Mouse (Mus musculus) testis, postnatal 14 days (tissue): ENCODE results near the gene Zc3h12d.
A peak's percentile ranks its signal among the peaks of the same experiment; 100 is the strongest.

Experiments used
- DNase-seq: peaks from one replicate; pipeline ENCODE4 v3.0.0; 2021; ENCODE audit warnings: low spot score

Zc3h12d gene

DNA sequence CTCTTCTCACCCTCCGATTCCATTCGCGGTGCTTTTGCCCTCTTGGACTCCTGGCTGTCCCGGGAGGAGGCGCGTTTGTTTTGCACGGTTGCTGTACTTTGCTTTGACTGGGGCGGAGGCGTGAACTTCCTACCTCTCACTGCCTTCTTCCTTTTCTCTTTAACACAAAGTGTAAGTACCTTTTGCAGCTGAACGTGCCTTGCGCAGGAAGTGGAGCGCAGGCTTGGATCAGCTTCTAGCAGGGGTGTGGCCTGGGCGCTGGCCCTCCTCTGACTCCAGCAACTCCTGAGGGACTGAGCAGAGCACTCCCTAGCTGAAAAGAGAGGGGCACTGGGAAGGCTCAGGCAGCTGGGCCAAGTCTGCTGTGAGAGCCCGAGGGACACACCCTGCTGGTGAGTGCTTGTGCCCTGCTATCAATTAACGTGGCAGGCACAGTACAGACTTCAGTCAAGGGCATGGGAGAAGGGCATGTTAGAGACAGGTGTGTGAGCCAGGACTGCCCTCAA, at the start of gene Zc3h12d:
Gene Zc3h12d, plus strand, starts transcription at position 300 of the 506 bp plus-strand sequence.
- DNase-seq: no peak

DNA sequence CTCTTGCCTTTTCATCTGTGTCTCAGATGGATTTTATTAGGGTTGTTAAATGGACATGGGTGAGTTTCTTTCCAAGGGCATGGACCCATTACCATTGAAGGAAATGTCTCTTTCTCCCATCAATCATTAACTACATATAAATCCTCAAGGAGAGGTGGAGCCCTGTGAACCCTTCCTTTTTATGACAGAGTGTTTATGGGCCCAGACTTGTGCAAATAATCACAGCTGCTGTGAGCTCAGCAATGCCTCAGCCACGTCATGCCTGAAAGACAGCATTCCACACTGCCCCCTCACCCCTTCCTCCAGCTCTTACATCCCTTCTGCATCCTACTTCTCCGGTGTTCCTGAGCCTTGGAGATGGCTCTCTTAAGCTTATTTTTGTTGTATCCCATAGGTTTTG, 45.0 kb upstream of the Zc3h12d start:
- DNase-seq: no peak

DNA sequence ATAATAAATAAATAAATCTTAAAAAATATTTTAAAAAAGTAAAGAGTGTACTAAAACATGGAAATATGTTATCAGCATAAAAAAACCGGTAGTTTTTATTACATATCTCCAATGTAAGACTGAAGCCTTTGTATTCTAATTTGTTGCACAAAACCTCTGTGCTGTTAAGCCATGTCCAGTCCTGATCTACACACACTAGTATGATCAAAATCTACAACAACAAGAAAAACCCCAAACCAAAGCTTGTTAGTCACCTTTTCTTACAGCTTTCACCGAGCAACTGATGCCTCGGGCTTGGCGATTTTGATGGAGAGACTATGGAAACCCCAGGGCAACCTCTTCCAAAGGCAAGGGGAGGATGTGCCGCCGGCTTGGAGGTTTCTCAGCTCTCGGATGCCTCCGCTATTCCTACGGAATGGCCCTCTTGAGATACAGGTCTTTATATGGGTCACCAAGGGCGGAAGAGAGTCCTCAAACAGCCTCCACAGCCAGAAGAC, 40.0 kb upstream of the Zc3h12d start:
- DNase-seq: no peak

DNA sequence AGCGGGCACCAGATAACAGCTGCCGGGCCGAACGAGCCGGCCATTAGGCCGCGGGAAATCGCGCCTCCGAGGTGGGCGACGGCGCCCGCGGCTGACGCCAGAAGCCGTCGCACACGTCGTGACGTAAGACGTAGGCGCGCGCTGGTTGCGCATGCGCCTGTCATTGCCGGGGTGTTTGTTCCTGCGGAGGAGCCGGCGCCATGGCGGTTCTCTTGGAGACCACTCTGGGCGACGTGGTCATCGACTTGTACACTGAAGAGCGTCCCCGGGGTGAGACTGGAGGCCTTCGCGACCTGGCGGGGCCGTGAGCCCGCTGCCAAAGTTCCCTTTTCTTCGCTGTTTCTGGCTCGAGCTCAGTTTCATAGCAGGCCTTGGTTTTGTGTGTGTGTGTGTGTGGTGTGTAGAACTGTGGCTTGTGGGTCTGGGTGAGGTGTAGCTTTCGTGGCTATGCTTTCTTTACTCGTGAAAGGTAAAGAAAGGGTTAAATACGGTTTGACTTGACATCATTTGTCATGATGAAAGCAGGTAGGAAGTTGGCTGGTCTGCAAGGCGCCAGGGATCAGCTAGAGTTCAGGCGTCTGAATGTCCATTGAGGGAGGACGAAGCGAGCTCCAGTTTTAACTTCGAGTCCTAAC, 39.4 kb upstream of the Zc3h12d start, which contains the start of the genes Ginm1 and Ppil4:
Gene Ginm1, minus strand, starts transcription at position 74 of the 635 bp plus-strand sequence.
Gene Ppil4, plus strand, starts transcription at position 141 of the 635 bp plus-strand sequence.
- DNase-seq: peak; percentile 91

DNA sequence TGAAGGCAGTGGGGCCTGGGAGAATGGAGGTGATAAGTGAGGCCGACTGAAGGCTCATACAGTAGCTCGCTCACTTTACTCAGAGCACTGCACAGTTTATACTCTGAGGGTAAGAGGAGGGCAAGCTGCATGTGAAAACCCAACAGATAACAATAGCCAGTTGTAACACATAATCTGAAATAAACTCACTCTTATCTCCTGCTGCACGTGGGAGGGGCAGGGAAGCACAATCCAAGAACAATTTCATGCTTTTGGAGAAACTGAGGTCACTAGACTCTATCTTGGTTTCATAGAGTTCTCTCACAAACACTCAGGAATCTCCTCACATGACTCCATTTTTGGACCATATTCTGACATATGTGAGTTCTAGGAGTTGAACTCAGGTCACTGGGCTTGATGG, 31.0 kb upstream of the Zc3h12d start:
- no peak for DNase-seq

DNA sequence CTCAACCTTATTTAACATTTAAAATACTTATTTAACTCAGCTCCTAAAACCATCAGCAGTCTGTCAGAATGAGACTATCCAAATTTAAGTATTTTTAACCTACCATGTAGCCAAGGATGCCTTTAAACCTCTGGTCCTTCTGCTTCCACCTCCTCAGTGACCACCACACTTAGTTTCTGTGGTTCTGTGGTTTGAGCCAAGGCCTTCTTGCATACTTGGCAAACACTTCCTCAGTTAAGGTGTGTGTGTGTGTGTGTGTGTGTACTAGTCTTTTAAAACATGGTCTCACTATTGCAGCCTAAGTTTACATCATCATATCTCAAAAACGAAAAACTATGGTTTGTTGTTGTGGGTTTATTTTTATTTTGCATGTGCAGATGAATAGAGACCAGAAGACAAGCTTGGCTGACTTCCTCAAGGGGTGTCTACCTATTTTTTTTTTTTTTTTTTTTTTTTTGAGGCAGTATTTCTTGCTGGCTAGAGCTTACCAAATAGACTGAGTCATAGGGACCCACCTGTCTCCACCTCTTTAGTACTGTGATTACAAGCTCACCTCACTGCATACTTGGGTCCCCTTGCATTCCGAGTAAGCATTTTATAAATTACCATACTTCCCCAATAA, 29.6 kb upstream of the Zc3h12d start:
- DNase-seq: no peak

DNA sequence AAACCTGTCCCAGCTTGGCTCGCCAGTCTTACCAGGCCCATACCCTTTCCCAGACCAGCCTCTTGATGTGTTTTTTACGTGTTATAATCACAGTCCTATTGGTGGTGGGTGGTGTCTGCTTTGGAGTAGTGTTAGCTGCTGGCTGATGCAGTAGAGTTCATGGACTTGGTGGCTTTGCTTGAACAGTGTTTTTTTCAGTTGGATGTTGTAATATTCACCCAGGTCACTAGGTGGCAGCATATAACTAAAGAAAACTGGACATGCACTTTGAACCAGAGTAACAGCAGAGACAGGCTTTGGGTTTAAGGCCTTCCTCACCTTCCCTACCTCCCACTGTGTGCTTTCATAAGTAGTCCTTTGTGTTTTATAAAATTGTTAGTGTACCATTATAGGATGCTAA, 22.3 kb upstream of the Zc3h12d start:
- no peak for DNase-seq

DNA sequence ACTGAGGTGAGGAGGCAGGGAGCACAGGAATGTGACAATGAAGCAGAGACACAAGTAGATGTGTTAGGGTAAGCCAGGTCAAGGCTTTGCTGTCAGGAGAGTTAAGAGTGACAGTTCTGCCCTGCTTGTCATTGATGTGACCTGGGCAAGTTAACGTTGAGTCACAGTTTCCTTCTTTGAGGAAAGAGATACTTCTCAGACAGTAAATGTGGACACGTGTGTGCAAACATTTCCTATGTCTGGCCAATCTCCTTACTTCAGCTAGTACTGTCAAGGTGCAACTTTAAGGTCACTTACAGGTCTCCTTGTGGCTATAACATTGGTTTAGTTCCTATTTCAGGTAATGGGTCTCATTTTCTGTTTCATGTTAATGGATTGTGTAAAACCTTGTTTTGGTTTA, 15.8 kb upstream of the Zc3h12d start:
- DNase-seq: no peak

DNA sequence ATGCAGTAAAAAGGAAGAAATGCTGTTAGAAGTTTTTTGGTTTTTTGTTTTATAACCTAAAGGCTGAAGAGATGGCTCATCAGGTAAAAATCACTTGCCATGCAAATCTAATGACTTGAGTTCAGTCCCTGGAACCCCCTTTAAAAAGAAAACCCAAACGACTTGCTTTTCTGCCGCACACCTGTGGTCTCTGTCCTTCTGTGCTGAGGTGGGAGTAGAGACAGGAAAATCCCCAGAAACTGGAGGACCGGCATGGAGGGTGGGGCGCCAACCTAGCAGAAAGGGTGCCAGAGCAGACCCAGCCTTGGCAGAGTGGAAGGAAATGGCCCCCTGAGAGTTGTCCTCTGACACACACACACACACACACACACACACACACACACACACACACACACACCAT, 13.6 kb upstream of the Zc3h12d start:
- DNase-seq: no peak

DNA sequence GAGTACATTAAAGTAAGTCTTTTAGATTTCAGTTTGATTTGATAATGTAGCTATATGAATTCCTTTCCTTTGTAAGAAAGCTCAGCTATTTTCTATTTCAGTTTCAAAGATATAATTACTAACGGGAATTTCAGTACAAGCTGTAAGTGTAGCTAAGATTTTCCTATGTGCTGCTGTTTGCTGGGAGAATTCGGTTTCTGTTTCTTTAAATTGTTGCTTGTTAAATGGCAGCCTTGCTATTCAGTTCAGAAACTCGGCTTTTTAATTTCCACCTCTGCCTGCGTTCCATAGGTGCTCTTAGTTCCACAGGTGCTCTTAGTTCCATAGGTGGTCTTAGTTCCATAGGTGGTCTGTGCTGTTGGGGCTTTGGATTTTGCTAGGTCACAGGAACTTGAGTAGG, 13.1 kb upstream of the Zc3h12d start:
- DNase-seq: no peak

DNA sequence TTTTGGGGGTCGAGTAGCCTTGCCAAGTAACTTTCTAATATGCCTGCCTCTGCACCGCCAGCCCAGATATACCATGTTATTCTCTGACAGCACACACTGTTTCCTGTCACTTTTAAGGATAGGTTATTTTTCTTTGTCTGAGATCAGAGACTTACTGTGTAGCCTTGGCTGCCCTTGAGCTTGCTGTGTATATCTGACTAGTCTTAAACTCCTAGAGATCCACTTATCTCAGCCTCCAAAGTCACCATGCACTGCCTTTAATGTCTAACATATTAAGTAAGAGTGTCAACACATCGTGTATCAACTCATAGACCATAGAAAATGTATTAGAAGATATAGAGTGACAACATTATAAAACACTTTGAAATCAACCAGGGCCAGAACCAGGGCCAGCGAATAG, 12.7 kb upstream of the Zc3h12d start:
- DNase-seq: no peak

DNA sequence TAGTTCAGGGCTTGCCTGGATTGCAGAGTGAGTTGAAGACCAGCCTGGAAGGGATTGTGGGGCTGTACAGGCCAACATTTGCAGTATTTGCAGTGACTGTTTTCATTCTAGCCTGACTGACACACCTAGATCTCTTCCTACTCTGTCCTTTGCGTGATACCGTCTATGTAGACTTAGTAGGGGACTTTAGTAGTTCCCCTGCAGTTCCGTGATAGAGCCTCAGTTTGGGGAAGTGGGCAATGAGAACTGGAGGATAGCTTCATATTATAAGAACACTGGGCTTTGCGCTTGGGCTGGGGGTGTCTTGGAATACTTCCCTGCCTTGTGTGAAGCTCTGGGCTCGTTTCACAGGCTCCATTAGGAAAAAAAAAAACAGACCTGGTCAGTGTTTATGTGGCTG, 12.1 kb upstream of the Zc3h12d start:
- no peak for DNase-seq

DNA sequence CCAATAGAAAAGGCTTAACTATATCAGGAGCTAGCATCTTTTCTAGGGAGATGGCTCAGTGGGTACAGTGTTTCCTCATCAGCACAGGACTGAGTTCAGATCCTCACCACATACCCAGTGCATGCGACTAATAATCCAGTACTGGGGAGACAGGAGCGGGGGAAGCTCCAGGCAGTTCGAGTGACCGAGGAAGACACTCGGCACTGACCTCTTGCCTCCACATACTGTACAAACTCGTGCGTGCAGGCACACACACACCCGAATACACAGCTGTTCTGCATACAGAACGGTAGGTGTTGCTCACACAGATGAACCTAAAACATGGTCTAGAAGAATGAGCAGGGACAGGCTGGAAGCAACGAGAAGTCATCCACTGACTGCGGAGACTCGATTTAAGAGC, 10.3 kb upstream of the Zc3h12d start:
- no peak for DNase-seq

DNA sequence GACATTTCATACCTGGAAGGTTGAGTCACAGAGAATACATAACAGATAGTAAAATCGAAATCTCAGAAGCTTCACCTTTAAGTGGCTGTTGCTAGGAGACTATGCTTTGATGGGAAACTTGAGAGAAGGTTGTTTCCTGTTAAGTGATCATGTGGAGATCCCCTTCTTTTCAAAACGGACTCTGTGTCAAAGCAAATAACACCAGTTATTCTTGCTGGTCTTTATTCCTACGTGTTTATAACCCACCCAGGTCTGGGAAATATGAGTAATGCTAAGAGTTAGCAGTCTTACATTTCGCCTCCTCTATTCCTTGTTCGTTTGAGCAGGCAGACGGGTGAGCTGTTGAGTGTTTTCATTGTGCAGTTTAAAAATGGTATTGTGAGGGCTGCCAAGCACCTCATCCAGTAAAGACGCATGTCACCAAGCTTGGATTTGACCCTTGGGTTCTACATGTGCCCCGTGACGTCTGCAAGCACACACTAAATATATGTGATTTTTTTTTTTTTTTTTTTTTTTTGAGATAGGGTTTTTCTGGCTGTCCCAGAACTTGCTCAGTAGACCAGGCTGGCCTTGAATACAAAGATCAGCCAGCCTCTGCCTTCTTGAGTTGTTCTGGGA, 7.5 kb upstream of the Zc3h12d start:
- DNase-seq: no peak

DNA sequence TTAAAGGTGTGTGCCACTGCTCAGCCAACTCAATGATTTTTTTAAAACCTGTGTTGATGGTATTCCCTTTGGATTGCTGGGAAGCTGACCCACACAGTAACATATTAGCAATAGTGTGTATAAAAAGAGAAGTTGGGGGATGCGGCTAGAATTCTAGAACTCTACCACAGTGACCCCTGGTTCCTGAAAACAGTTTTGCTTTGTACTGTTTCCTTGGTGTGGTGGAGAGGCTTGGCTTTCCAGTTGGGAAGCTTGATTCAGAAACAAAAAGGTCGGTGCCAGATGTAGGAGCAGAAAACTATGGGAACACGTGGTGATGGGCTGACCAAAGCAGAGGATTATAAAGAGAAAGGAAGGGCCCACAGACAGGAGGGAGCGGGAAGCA, 7.0 kb upstream of the Zc3h12d start:
- no peak for DNase-seq

DNA sequence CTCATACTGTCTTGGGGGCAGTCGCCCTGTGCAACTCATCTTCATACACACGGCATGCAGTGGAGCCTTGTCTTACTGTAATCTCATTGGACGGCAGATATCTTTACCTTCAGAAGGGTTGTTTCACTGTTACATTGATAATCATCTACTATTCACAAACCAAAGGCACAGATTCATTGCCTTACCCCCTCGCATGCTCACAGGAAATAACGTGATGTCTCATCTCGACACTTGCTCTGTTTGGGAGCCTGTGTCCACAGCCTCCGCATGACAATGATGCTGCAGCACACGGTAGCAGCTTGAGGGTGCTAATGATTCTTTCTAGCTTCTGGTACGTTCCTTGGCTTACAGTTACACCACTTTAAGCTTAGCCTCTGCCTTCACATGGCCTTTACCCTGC, 6.2 kb upstream of the Zc3h12d start:
- no peak for DNase-seq

DNA sequence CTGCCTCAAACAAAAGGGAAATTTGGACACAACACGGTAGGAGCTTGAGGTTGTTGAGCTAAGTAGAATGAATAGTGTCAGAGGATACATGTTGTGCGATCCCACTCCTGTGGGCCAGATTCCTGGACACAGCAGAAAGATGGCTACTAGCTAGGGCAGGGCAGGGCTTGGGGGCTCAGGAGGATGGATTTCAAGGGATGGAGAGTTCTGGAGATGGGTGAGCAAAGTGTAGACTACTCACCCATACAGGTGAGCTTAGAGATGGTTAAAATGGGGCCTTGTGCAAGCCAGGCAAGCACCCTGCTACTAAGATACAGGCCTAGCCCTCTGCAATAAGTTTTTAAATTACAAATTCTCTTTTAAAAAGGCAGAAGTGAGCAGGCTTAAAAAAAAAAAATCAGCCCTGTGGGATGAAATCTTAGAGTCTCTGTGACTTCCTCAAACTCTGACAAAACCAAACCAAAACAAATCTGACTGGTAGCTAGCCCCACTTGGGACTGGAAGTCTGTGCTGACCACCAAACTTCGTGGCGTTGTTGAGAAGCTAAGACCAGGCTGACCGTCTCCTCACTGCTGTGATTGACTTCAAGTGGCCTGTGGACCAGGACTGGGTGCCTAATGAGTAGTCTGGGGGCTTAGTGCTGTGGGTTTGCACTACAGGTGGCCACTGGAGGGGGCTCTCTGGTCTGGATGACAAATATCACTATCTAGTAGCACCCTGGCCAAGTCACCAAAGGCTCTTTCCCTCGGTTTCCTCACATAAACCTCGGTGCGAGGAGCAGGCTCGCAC, 1.3 kb downstream of the Zc3h12d start:
- no peak for DNase-seq

DNA sequence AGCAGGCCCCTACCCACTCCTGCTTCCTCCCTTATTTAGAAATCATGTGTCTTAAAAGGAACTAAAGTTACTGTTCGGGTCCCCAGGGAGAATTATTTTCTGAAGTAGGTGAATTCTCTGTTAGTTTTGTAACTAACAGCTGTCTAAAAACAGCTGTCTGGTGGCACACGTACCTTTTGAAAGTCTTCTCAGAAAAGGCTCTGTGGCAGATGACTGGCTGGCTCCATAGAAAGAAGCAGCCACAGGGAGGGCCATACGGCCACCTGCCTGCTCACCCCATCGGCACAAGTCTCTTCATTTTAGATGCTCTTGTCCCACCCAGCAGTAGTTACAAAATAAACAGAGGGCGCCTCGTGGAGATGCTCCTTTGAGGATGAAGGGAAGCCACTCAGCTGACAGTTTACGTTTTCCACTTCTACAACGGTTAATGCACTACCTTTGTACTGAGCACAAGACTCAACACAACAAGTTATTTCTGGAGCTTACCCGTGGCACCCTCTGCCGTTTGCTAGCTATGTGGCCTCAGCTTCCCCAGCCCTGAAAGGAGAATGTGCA, 2.5 kb downstream of the Zc3h12d start:
- DNase-seq: no peak

DNA sequence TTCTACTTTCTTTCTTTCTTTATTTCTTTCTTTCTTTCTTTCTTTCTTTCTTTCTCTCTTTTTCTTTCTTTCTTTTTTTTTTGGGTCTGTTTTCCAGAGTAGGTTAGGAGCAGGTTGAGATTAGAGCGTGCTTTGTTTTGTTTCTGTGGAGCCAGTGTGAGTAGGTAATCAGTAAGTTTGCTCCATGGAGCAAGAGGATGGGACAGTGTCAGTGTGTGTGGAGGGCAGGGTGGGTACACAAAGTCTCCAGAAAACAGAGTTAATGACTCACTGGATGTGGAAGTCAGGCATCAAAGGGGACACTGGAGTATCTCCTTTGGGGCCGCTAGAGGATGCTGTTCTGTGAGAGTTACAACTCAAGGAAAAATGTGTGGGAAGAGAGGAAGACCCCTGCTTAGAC, 4.6 kb downstream of the Zc3h12d start:
- no peak for DNase-seq

DNA sequence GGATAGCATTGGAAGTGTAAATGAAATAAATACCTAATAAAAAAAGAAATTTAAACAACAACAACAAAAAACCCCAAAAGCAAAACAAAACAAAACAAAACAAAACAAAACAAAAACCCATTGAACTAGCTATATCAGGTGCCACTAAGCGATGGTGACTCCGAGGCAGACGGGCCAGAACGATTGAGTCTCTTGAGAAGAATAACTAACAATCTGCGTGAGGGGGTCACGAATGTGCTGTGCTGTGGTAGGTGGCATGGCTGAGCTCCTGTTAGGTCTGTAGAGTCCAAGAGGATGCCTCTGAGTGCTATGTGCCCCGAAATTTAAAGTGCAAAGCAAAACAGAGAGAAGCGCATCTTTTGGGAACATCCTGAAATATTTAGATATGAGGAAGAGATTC, 5.2 kb downstream of the Zc3h12d start:
- DNase-seq: no peak

DNA sequence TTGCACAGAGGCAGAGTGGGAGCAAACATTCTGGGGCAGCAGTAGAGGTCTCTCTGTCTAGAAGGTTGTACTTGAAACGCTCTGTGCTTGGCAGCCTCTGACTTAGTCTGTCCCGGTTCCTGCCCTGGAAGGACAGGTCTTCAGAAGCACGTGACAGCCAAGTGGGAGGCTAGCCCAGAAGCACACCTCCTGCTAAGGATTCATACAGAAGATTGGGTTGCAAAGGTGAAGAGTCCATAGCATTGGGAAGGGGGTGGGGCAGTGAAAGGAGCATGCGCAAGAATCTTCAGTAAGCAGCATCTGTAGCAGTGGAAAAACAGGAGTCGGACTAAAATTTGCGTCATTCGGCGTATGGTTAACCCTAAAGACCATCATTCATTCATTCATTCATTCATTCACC, 5.8 kb downstream of the Zc3h12d start:
- no peak for DNase-seq

DNA sequence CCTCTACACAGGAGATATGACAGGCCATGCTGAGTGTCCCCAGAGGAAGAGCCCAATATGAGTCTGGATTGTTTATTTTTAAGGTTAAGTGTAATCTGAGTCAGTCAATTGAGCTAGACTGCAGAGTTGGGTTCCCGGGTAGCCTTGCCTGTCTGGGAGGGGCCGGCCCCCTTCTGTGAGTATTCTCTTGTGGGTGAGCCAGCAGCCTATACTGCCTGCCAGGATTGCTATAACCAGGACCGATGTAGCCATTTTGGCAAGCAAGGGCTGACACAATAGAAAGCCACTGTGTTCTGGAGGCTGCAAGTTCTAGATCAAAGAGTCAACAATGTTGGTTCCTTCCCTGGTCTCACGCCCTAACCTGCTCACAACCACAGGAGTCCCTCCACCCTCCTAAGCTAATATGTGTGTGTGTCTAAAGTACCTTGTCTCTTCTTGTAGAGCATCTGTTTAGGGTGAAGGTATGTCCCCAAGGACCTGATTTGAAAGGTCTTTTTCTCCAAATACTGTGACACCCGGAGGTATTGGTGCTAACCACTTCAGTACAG, 6.7 kb downstream of the Zc3h12d start:
- DNase-seq: no peak
